Mouse (Mus musculus) cortical plate, adult 2 months (tissue): ENCODE measurements around the gene Gm6657.

Experiments used
- CTCF ChIP-seq: fragments of 200-500 bp; IDR thresholded peaks from 2 replicates; pipeline ENCODE4 v1.5.1; 2011; ENCODE audit warnings: mild to moderate bottlenecking, control low read depth, low read length; ENCODE audit not compliant: insufficient read depth; ENCODE audit errors: extremely low read depth
- POLR2A ChIP-seq: fragments of 200-500 bp; IDR thresholded peaks from 2 replicates; pipeline ENCODE4 v1.6.1; 2011; ENCODE audit warnings: mild to moderate bottlenecking, low read length, control low read depth; ENCODE audit not compliant: insufficient read depth; ENCODE audit errors: extremely low read depth

- TF ChIP-seq CTCF (no peak), POLR2A (no peak)
These were observed 54.3 kb downstream of the Gm6657 start for GRCm38 (mm10) chr12:78248366-78248765.
